Mouse (Mus musculus) kidney, postnatal 14 days (tissue): ENCODE data around the gene Adcy9.

Experiments
- DNase-seq: peaks from one replicate; pipeline ENCODE4 v3.0.0; 2022; ENCODE audit warnings: mixed read lengths

Adcy9 gene

DNA sequence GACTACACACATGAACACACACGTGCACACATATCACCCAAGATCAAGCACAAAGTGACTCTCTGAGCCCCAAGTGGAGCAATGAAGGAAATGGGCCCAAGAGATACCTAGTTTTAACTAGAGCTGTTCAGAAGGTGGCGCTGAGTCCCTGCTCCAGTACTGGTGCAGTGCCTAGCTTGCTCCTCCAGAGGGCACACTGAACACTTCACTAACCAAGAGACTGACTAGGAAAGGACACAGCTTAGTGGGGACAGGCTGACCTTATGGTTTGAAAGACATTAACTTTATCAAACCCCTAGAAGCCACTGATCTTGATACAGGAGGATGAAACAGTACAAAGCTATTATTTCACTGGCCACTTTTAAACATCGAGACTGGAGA, 104.2 kb downstream of the Adcy9 start:
- DNase-seq, result peak; percentile 89

DNA sequence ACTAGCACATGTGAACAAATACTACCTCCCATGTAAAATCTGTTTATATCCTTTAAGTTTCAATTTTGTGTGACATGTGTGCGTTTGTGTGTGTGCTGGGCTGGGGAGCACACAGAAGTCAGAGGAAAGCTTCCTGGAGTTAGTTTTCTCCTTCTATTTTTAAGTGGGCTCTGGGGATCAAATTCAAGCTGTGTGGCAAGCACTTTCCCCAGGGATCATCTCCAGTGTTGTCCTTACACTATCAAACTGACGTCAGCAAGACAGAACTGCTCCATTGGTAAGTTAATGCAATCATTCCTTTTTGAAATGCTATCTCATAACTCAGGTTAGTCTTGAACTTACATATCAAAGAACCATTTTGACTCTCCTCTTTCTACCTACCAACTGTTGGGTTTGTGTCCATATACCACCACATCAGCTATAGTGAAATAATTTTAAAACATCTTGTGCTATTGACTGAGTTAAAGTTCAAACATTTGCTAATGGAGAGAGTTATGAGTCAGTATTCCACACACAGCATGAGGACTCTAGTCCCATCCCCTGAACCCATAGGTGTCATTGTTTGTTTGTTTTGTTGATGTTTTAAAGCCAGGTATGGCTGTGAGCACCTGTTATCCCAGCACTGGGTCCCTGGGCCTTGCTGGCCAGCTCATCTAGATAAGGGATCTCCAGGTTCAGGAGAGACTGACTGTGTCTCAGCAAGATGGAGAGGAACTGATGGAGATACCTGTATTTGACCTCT, 104.8 kb downstream of the Adcy9 start:
- DNase-seq, result no peak

DNA sequence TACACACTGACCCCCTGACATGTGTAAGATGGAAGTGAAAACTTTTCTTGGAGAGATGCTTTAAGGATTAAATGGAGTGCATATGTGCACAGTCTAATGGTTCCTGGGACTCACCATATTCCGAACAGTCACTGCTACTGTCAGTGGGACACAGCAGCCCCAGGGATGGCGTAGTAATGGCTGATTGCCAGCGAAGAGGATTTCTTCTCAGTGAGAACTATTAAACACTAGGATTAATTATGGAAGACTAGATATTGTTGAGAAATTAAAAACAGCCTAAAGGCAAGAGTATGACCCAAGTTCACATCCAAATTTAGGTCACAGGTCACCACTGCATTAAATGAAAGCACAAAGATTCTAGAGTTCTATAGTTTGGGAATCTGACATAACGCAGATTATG, 105.4 kb downstream of the Adcy9 start:
- no peak for DNase-seq

DNA sequence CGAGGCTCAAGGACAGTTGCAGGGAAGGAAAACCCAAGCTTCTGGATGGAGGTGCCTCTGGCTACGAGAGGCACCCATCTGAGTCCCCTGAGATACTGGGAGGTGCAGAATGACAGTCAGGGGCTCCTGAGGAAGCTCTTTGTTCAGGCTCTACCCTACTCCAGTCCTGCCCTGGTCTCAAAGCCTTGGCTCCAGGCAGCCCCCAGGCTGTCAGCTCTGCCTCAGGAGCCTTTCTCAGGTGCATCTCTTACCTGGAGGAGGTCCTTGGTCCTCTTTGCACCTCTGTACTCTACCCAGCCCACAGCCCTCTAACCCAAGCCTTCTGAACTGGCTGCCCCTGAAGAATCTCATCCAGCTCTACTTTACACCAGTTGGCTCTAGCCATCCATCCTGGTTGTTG, 108.3 kb downstream of the Adcy9 start:
- DNase-seq, result no peak

GRCm38 (mm10) chr16:4311608-4312007, 108.7 kb downstream of the Adcy9 start:
- DNase-seq, result no peak

DNA sequence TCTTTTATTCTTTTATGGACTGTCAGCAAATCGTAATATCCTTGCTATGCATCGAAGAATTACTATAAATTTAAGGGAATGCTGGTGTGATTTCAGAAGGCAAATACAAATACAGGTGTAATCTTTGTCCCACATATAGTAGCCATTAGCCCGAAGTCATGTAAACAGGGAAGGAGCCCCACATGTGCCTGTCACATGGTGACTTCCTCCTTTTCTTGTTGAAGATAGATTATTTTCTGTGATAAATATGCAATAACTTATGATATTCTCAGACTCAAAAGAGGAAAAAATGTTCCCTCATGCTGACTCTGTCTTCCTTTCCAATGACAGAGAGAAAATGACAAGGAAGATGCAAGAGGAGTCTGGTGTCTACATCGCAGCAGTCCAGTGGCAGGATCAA, 112.5 kb downstream of the Adcy9 start:
- DNase-seq, result no peak

GRCm38 (mm10) chr16:4304176-4304922, 115.9 kb downstream of the Adcy9 start:
- peak; percentile 58 for DNase-seq

DNA sequence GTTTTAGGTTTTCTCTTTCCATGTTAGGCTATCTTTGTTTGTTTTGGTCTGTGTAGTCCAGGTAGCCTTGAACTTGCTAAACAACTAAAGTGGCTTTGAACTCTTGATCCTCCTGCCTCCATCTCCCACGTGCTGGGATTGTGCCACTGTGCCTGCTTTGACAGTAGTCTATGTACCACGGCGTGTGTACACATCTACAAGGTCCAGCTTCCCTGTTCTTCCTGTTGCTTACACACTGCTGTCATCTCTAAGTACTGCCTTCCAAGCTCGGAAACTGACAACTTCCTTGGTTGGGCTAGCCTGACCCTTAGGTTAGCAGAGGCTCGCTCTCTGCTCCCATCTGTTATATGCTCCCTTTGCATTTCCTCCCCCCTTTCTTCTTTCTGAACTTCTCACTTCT, 116.7 kb downstream of the Adcy9 start:
- DNase-seq, result no peak

DNA sequence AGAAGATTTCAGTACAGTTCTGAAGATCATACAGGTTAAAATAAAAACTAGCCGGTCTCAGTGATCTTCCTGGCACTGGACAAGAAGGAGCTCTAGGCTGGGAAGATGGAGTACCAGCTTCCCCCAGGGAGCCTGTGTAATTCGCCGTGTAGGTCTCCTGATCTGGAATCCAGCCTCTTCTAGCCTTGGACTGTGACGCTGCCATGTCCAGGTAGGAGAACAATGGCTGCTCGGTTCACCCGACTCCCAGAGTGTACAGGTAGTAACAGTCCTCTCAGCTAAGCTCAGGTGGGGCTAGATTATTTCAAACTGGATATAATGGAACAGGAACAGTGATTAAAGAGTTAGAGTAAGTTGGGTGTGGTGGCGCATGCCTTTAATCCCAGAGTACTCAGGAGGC, 120.0 kb downstream of the Adcy9 start:
- no peak for DNase-seq

DNA sequence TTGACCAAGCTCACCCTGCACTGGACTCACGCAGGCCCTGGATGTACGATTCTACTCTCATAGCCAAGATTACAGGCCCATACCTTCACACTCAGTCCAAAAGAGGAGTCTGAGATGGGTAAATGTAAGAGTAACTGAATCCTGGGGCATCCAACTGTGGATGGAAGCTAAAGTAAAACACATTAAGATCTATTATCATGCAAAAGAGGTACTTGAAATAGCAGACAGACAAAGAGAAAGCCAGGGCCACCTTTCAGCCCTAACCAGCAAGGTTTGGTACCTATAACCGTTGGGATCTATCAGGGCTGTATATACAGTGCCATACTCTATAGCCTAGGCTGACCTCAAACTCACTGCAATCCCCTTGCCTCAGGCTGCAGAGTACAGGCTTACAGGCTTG, 127.0 kb downstream of the Adcy9 start:
- no peak for DNase-seq

DNA sequence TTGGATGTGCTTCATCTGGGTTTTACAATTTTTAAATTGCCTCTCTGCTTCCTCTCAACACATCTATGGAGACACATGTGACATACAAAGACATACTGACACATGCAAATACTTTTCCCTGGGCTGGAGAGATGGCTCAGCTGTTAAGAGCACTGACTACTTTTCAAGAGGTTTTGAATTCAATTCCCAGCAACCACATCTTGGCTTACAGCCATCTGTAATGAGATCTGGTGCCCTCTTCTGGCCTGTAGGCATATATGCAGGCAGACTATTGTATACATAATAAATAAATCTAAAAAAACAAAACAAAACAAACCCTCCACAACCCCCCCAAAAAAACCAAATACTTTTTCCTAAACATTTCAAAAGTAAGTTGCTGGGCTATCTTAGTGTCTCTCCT, 130.8 kb downstream of the Adcy9 start:
- DNase-seq, result no peak

DNA sequence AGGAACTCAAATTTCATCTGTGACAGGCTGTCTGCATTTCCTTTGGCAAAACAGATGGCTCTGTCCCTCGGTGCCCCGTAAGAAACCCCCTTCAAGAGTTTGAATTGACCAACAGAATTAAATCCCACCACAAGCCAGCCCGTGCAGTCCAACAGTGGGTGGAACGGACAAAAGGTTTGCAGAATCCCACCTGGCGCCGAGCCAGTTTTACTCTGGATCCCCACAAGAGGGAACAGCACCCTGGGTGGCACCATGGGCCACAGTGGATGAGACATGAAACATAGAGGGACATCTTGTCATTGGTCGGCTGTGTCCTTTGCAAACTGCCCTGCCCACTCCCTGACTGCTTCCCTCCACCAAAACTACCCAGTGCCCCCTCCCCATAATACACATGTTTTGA, 133.7 kb downstream of the Adcy9 start:
- DNase-seq, result no peak

GRCm38 (mm10) chr16:4285257-4285656, 135.0 kb downstream of the Adcy9 start:
- peak; percentile 61 for DNase-seq

- DNase-seq, result no peak
These were observed 136.9 kb downstream of the Adcy9 start for GRCm38 (mm10) chr16:4283267-4283851.

DNA sequence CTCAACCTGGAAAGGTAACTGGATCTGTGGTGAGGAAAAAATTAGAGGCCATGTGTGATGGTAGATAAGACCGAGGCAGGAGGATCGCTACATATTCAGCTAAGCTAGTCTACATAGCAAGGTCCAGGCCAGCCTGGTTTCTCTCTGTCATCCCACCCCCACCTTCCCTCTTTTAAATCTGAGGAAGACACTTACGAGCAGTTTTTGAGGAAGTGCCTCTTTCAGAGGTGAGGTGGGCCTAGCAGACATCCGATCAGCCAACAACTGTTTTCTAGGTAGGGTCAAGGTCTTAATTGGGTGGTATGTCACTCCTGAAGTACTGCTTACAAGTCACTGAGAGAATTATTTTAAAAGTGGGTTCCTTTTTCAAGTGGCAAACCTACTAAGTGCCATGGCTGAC, 138.8 kb downstream of the Adcy9 start:
- DNase-seq, result no peak

DNA sequence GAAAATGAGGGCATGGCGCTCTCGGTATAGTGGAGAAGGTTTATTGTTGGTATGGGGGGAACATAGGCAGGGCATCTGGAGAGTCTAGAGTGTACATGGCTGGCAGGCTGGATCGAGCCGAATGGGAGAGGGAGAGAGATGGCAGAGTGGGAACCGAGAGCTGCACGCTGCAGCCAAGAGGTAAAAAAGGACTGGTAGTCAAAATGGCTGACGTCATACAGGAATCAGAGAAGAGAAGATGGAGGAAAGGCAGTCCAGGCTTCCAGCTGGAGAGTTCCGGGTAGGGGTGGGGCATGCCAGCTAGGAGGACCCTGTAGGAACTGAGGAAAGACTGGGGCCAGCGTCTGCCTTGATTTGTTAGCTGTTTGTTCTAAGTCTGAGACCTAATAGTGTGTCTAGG, 139.3 kb downstream of the Adcy9 start:
- DNase-seq, result no peak

DNA sequence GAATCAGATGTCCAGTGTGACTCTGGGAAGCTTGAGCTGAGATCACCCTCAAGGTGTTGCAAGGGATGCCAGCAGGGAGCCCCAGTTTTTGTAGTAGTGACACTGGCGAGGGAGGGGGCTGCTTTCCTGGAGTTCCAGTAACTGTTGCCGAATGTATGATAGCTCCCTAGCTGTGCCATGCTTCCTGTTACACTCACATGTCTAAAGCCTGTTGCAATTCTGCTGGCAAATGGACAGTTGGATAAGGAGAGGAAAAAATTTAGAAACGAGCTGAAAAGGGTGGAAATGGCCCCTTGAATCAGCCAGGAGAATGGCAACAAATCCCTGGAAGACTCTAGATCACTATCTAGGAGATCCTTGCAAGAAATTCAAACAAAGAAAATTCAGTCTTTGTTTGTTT, 140.7 kb downstream of the Adcy9 start:
- DNase-seq, result no peak

- no peak for DNase-seq
These were observed 143.7 kb downstream of the Adcy9 start for GRCm38 (mm10) chr16:4276621-4277020.

GRCm38 (mm10) chr16:4276151-4276550, 144.1 kb downstream of the Adcy9 start:
- DNase-seq, result no peak

- DNase-seq, result peak; percentile 88
These were observed 146.4 kb downstream of the Adcy9 start for GRCm38 (mm10) chr16:4273702-4274476.

DNA sequence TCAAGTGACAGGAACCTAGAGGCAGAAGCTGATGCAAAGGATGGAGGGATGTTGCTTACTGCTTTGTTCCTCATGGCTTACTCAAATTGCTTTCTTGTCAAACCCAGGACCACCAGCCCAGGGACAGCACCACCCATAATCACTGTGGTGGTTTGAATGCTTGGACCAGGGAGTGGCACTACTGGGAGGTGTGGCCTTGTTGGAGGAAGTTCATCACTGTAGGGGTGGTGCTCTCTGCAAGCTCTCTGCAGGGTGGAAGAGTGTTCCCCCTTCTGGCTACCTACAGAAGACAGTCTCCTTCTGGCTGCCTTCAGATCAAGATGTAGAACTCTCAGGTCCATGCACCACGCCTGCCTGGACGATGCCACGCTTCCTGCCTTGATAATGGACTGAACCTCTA, 148.0 kb downstream of the Adcy9 start:
- no peak for DNase-seq

GRCm38 (mm10) chr16:4270911-4271310, 149.4 kb downstream of the Adcy9 start:
- peak; percentile 24 for DNase-seq
